Mouse (Mus musculus): ENCODE data around the gene Glyctk. TPM values are rescaled to one million over a fixed set of nuclear protein-coding genes. Genes with fewer than 3 reads are reported as not detected.

The Glyctk gene
- total RNA-seq, 2 experiments from 2014 or later, result 1.3 to 1.7 TPM

Small RNA genes within 50 kb of the gene (microRNA-seq; reads per million reads assigned to microRNA genes)
- gene Mir135a-1 (0.27 to 7.5 reads per million in 2 experiments), gene Mirlet7g (71,589 to 113,351 reads per million in 2 experiments)

Other genes starting within 250 kb of the Glyctk start
- gene Col6a5, start 197.5 kb downstream of the Glyctk start, total RNA-seq (2021), result 1 to 10 TPM in 1 of 2 experiments, under 1 TPM in 1; 0.98 to 1.0 TPM
- under 1 TPM in 1 of 2 experiments, not detected in 1; 0.27 TPM for gene Col6a4, start 61.4 kb downstream of the Glyctk start, total RNA-seq (2021)
- gene Wdr82, start 12.8 kb upstream of the Glyctk start, total RNA-seq (2021), result 10 to 100 TPM; 54.4 to 63.1 TPM
- gene Ppm1m, start 41.6 kb upstream of the Glyctk start, total RNA-seq (2021), result 10 to 100 TPM; 11.8 to 15.2 TPM
- 100 to 1,000 TPM; 122 to 142 TPM for gene Twf2, start 45.0 kb upstream of the Glyctk start, total RNA-seq (2021)
- gene Tlr9, start 64.5 kb upstream of the Glyctk start, total RNA-seq (2021), result under 1 TPM; 0.55 to 0.88 TPM
- 100 to 1,000 TPM; 562 to 652 TPM for gene Alas1, start 90.5 kb upstream of the Glyctk start, total RNA-seq (2021)
- gene Poc1a, start 122.9 kb upstream of the Glyctk start, total RNA-seq (2021), result 1 to 10 TPM; 4.3 to 4.8 TPM
- gene Dusp7, start 210.5 kb upstream of the Glyctk start, total RNA-seq (2021), result 10 to 100 TPM; 53.2 to 53.9 TPM

Data from heart, postnatal 14 days (tissue).